Mouse (Mus musculus) kidney, embryonic 16.5 days (tissue): ENCODE results near the gene Catsper2. TPM values are rescaled to one million over a fixed set of nuclear protein-coding genes. Genes with fewer than 3 reads are reported as not detected.
A peak's percentile ranks its signal among the peaks of the same experiment; 100 is the strongest.

Source experiments
- ATAC-seq: fragments of 200-750 bp; cut with Nextera tagmentation; 2 replicates; pipeline ENCODE4 v1.8.0; 2017; ENCODE audit warnings: moderate TSS enrichment; ENCODE audit not compliant: low FRiP score, low TSS enrichment
- H3K27ac ChIP-seq: fragments of 300-500 bp; sonication (generic); 2 replicates; pipeline ENCODE4 v1.5.1; 2014; ENCODE audit warnings: low read length
- H3K27me3 ChIP-seq: fragments of 300-500 bp; sonication (generic); 2 replicates; pipeline ENCODE4 v1.6.1; 2014; ENCODE audit warnings: low read length, control low read depth, mixed read lengths; ENCODE audit not compliant: insufficient read depth
- H3K36me3 ChIP-seq: fragments of 300-500 bp; sonication (generic); 2 replicates; pipeline ENCODE4 v1.6.1; 2014; ENCODE audit warnings: low read length, control low read depth, mixed read lengths; ENCODE audit not compliant: insufficient read depth
- H3K4me1 ChIP-seq: fragments of 300-500 bp; sonication (generic); 2 replicates; pipeline ENCODE4 v1.6.1; 2014; ENCODE audit warnings: low read length, control low read depth, mixed read lengths; ENCODE audit not compliant: insufficient read depth
- H3K4me2 ChIP-seq: fragments of 300-500 bp; sonication (generic); replicated peaks from 2 replicates; pipeline ENCODE4 v1.6.1; 2014; ENCODE audit warnings: low read depth, low read length
- H3K4me3 ChIP-seq: fragments of 300-500 bp; sonication (generic); 2 replicates; pipeline ENCODE4 v1.5.1; 2014; ENCODE audit warnings: mild to moderate bottlenecking, low read length
- H3K9ac ChIP-seq: fragments of 300-500 bp; sonication (generic); replicated peaks from 2 replicates; pipeline ENCODE4 v1.6.1; 2014; ENCODE audit warnings: low read length
- H3K9me3 ChIP-seq: fragments of 300-500 bp; sonication (generic); 2 replicates; pipeline ENCODE4 v1.6.1; 2016; ENCODE audit warnings: low read length, control low read depth
- WGBS: fragments of 180-500 bp; shearing (Covaris S2); extraction: QIAGEN DNeasy Blood & Tissue Kit; methylation state at CpG from one replicate; pipeline ENCODE4 v1.1.7; 2014; 5-methylcytosine and 5-hydroxymethylcytosine counted together
- microRNA-seq: library from miRNA; unstranded; fragments of <30 nt; microRNA quantifications from one replicate; pipeline ENCODE4, GENCODE M21; 2016
- polyA plus RNA-seq: library from polyadenylated mRNA; unstranded; fragments of >200 nt; fragmentation: Nextera tagmentation; extraction: Ambion mirVana; gene quantifications from 2 replicates; pipeline ENCODE4 v1.2.1, GENCODE M21; 2015

The Catsper2 gene
- polyA plus RNA-seq, 1 experiment from 2014 or later, result 2.0 TPM

GRCm38 (mm10) chr2:121359461-121359860, 54.1 kb downstream of the Catsper2 start:
- WGBS, result 32% methylated on average over 4 of the region's 4 CpGs
- ATAC-seq, result no peak
- H3K4me2 ChIP-seq, result no peak overlapping the region

GRCm38 (mm10) chr2:121358381-121358780, 55.2 kb downstream of the Catsper2 start:
- no peak overlapping the region for H3K27ac ChIP-seq
- peak overlapping the region; percentile 59 for H3K4me2 ChIP-seq
- peak; percentile 75 for ATAC-seq
- 2% methylated on average over 16 of the region's 16 CpGs for WGBS
- H3K9me3 ChIP-seq, result no peaks in the 10 kb centered on the region
- H3K4me3 ChIP-seq, result peak overlapping the region; percentile 40
- H3K36me3 ChIP-seq, result no peaks in the 10 kb centered on the region
- H3K4me1 ChIP-seq, result peaks cover 16% of the 10 kb centered on the region
- H3K9ac ChIP-seq, result peak overlapping the region; percentile 50
- H3K27me3 ChIP-seq, result peaks cover 14% of the 10 kb centered on the region

More at GRCm38 (mm10) chr2:121359461-121359860, 54.1 kb downstream of the Catsper2 start:
- no peak overlapping the region for H3K27ac ChIP-seq
- no peaks in the 10 kb centered on the region for H3K9me3 ChIP-seq
- H3K27me3 ChIP-seq, result peaks cover 14% of the 10 kb centered on the region
- no peaks in the 10 kb centered on the region for H3K36me3 ChIP-seq
- no peak overlapping the region for H3K9ac ChIP-seq
- no peak overlapping the region for H3K4me3 ChIP-seq
- H3K4me1 ChIP-seq, result peaks cover 9% of the 10 kb centered on the region

- H3K36me3 ChIP-seq, result no peaks in the 10 kb centered on the region
- H3K9ac ChIP-seq, result no peak overlapping the region
- H3K4me1 ChIP-seq, result peaks cover 16% of the 10 kb centered on the region
- WGBS, result 1% methylated on average over 4 of the region's 4 CpGs
- peak overlapping the region; percentile 40 for H3K4me3 ChIP-seq
- no peak for ATAC-seq
- H3K27ac ChIP-seq, result no peak overlapping the region
- peak overlapping the region; percentile 59 for H3K4me2 ChIP-seq
- peaks cover 14% of the 10 kb centered on the region for H3K27me3 ChIP-seq
- no peaks in the 10 kb centered on the region for H3K9me3 ChIP-seq
Observed at GRCm38 (mm10) chr2:121357961-121358360, 55.6 kb downstream of the Catsper2 start.

GRCm38 (mm10) chr2:121357494-121357893, 56.1 kb downstream of the Catsper2 start, which contains the start of gene Ckmt1:
Gene Ckmt1 (plus strand): TSS chr2:121357714.
- Histone ChIP-seq H3K9me3 (no peaks in the 10 kb centered on the region), H3K27me3 (peaks cover 14% of the 10 kb centered on the region), H3K9ac (peak within 1 kb of the TSS; percentile 50), H3K4me2 (peak within 1 kb of the TSS; percentile 59), H3K4me1 (peaks cover 16% of the 10 kb centered on the region), H3K36me3 (no peaks in the 10 kb centered on the region), H3K4me3 (peak within 1 kb of the TSS; percentile 40), H3K27ac (no peak within 1 kb of the TSS)
- ATAC-seq, result no peak
- WGBS, result 40% methylated on average over 5 of the region's 5 CpGs

GRCm38 (mm10) chr2:121354820-121355592, 58.6 kb downstream of the Catsper2 start, which contains the start of gene Ppip5k1:
Gene Ppip5k1 (minus strand): TSS chr2:121355396.
- Histone ChIP-seq H3K9ac (peak within 1 kb of the TSS; percentile 82), H3K4me2 (peak within 1 kb of the TSS; percentile 84), H3K4me1 (peaks cover 16% of the 10 kb centered on the region), H3K36me3 (no peaks in the 10 kb centered on the region), H3K4me3 (peak within 1 kb of the TSS; percentile 76), H3K27ac (no peak within 1 kb of the TSS), H3K27me3 (peaks cover 14% of the 10 kb centered on the region), H3K9me3 (no peaks in the 10 kb centered on the region)
- WGBS, result under 1% methylated on average over 57 of the region's 58 CpGs
- ATAC-seq, result peak; percentile 97

- no peak for ATAC-seq
- H3K9me3 ChIP-seq, result no peaks in the 10 kb centered on the region
- H3K27me3 ChIP-seq, result peaks cover 14% of the 10 kb centered on the region
- H3K27ac ChIP-seq, result no peak overlapping the region
- peak overlapping the region; percentile 84 for H3K4me2 ChIP-seq
- H3K4me1 ChIP-seq, result peaks cover 16% of the 10 kb centered on the region
- H3K4me3 ChIP-seq, result peak overlapping the region; percentile 76
- 2% methylated on average over 6 of the region's 6 CpGs for WGBS
- H3K9ac ChIP-seq, result peak overlapping the region; percentile 82
- no peaks in the 10 kb centered on the region for H3K36me3 ChIP-seq
Observed at GRCm38 (mm10) chr2:121354378-121354777, 59.2 kb downstream of the Catsper2 start.

GRCm38 (mm10) chr2:121353156-121353555, 60.4 kb downstream of the Catsper2 start:
- 56% methylated on average over 8 of the region's 8 CpGs for WGBS
- H3K36me3 ChIP-seq, result no peaks in the 10 kb centered on the region
- H3K4me1 ChIP-seq, result peaks cover 8% of the 10 kb centered on the region
- no peak for ATAC-seq
- H3K9ac ChIP-seq, result no peak overlapping the region
- H3K9me3 ChIP-seq, result no peaks in the 10 kb centered on the region
- peaks cover 8% of the 10 kb centered on the region; the same call in 1 of the 2 replicates for H3K27me3 ChIP-seq
- H3K27ac ChIP-seq, result no peak overlapping the region
- H3K4me3 ChIP-seq, result no peak overlapping the region
- H3K4me2 ChIP-seq, result no peak overlapping the region

Small RNA genes within 50 kb of the gene (microRNA-seq; reads per million reads assigned to microRNA genes)
- not detected for gene Gm22953

Other genes starting within 250 kb of the Catsper2 start
- 56.9 and 69.4 TPM in 2 replicates for gene Tubgcp4, start 243.1 kb downstream of the Catsper2 start, polyA plus RNA-seq
- gene Zscan29, start 242.7 kb downstream of the Catsper2 start, polyA plus RNA-seq, result 12.1 and 15.6 TPM in 2 replicates
- 64.0 and 71.5 TPM in 2 replicates for gene Trp53bp1, start 142.4 kb downstream of the Catsper2 start, polyA plus RNA-seq
- 2.5 and 3.2 TPM in 2 replicates for gene Map1a, start 124.2 kb downstream of the Catsper2 start, polyA plus RNA-seq
- 14.4 and 15.8 TPM in 2 replicates for gene Ppip5k1, start 58.4 kb downstream of the Catsper2 start, polyA plus RNA-seq
- gene Ckmt1, start 56.1 kb downstream of the Catsper2 start, polyA plus RNA-seq, result 28.2 and 34.6 TPM in 2 replicates
- not detected in 2 replicates for gene Strc, start 26.6 kb downstream of the Catsper2 start, polyA plus RNA-seq
- gene Pdia3, start within 50 bp of the Catsper2 start, polyA plus RNA-seq, result 838 and 877 TPM in 2 replicates
- 12.3 and 14.5 TPM in 2 replicates for gene Ell3, start 30.5 kb upstream of the Catsper2 start, polyA plus RNA-seq
- 448 and 451 TPM in 2 replicates for gene Serf2, start 35.4 kb upstream of the Catsper2 start, polyA plus RNA-seq
- gene Hypk, start 39.5 kb upstream of the Catsper2 start, polyA plus RNA-seq, result 104 and 106 TPM in 2 replicates
- 0.09 and 0.18 TPM in 2 replicates for gene Serinc4, start 43.0 kb upstream of the Catsper2 start, polyA plus RNA-seq
- 56.7 and 57.2 TPM in 2 replicates for gene Mfap1b, start 60.3 kb upstream of the Catsper2 start, polyA plus RNA-seq
- gene Mfap1a, start 92.9 kb upstream of the Catsper2 start, polyA plus RNA-seq, result 28.3 and 30.6 TPM in 2 replicates
- 6.7 and 8.4 TPM in 2 replicates for gene Wdr76, start 92.9 kb upstream of the Catsper2 start, polyA plus RNA-seq